Mouse (Mus musculus) ES-Bruce4 (cell line): ENCODE measurements around the gene Ccnf.

Source experiments
- CTCF ChIP-seq: IDR thresholded peaks from one replicate; pipeline ENCODE4 v1.8.1; 2011; ENCODE audit warnings: low read depth, low read length
- POLR2A ChIP-seq: IDR thresholded peaks from one replicate; pipeline ENCODE4 v1.8.1; 2011; ENCODE audit warnings: low read length; ENCODE audit not compliant: insufficient read depth

- TF ChIP-seq CTCF (no peak), POLR2A (no peak)
These were observed 42.0 kb downstream of the Ccnf start, which contains the start of gene Ntn3 for GRCm38 (mm10) chr17:24209043-24209915.
